Mouse (Mus musculus): ENCODE measurements around the gene Olfr1262. TPM values are rescaled to one million over a fixed set of nuclear protein-coding genes. Genes with fewer than 3 reads are reported as not detected.

The Olfr1262 gene
- polyA plus RNA-seq (2017; shearing (Covaris generic)): not detected

DNA sequence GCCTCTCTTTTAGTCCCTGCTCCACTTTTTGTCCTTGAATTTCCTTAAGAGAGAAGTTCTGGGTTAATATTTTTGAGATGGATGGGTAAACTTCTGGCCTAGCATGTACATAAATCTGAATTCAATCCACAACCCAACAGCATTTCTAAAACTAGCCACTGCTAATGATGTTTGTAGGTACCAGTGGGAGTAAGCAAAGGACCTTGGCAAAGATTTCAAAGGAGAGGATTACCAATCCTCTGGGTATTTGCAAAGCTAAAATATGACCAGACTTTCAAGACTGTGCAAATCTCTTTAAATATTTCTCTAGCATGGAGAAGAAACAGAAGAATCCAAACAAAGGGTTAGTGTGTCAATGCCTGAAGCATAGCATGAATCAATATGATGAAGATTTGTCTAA, at the start of gene Olfr1262:
Olfr1262 (plus strand) TSS at position 301 of the 400 bp plus-strand sequence.

DNA sequence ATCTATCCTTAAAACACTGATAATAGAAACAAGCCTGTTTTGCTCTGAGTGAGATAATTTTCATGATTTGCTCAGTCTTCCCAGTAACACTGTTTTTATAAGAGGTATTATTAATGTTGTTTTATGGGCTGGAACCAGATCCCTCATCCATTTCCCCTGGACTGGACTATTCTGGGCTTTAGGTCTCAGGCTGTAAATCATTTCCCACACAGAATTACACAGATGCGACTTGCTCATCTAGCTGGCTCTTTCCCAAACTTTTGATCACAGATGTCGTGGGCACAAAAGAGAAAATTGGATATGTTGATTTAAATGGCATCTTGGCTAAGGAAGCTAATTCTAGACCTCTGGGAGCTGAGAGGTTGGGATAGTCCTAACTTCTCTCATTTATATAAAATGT, 25.8 kb upstream of the Olfr1262 start, which contains the start of gene Olfr1260:
Olfr1260 (plus strand) TSS at position 157 of the 400 bp plus-strand sequence.

DNA sequence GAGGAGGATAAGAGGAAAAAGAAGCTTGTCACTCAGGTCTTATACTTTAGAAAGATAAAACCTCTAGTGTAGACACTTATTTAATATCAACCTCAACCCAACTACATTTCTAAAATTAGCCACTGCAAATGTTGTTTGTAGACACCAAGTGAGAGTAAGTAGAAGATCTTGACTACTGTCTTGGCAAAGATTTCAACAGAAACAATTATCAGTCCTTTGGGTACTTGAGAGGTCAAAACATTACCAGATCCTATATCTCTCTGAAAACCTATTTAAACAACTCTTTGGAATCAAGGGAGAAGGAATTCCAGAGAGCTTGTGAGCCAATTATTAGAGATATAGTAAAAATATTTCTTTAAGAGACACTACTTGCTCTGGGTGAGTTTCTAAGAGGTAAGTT, 9.0 kb upstream of the Olfr1262 start, which contains the start of gene Olfr1261:
Olfr1261 (plus strand) TSS at position 301 of the 400 bp plus-strand sequence.

DNA sequence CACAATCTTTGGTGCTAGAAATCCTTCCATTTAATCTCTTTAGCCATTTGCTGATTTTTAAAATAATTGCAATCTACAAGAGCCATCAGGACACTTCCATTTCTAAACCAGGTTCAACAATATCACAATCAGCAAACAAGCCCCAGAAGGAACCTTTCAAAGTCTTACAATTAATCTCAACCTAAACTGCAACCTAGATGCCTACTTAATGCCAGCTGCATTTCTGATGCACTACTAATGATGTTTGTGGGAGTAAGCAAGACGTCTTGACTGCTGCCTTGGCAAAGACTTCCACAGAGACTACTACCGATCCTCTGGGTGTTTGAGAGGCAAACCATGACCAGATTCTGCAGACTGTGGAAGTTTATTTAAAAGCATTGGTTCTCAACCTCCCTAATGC, 11.9 kb downstream of the Olfr1262 start, which contains the start of gene Olfr1263:
Olfr1263 (plus strand) TSS at position 301 of the 400 bp plus-strand sequence.

DNA sequence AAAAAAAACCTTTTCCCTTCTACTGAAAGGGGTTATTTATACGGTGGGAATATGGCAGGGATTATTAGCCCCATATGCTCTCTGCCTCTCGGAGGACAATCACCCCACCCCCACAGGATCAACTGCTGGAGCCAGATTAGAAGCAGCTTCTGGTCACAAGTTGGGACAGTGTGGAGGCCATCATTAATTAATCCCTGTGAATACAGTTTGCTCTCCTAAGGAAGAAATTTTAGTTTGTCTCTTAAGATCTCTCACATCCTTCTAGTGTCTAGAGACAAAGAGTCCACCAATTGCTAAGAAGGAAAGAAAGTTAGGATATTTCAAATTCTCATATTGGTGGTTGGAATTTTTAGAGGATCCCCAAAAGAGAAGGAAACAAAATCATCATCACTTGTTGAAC, 25.5 kb downstream of the Olfr1262 start, which contains the start of gene Olfr1264:
Olfr1264 (minus strand) TSS at position 101 of the 400 bp plus-strand sequence.

DNA sequence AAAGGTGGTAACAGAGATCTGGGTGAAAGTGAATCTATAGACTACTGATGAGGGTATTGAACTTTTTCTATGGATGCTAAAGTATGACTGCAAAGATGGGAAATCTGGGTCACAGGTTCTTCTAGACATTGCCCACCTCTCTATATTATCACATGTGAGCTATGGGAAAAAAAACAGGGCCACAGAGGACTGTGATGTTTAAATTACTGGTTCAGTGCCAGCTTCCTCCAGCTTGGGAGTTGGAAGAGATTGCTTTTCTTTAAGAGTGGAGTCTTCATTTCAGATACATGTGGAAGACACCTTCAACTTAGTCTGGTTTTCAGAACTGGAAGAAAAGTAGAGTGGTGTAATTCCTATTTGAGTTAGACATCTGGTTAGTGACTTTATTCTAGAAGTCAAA, 35.1 kb downstream of the Olfr1262 start, which contains the start of gene Olfr1265:
Olfr1265 (plus strand) TSS at position 301 of the 400 bp plus-strand sequence.

Other genes with a start within 250 kb of the Olfr1262 start
- not detected for gene Olfr1253, start 243.1 kb upstream of the Olfr1262 start, polyA plus RNA-seq (2017; shearing (Covaris generic))
- not detected for gene Olfr1254, start 206.5 kb upstream of the Olfr1262 start, polyA plus RNA-seq (2017; shearing (Covaris generic))
- gene Olfr1255, start 188.1 kb upstream of the Olfr1262 start, polyA plus RNA-seq (2017; shearing (Covaris generic)): not detected
- gene Olfr1256, start 158.6 kb upstream of the Olfr1262 start, polyA plus RNA-seq (2017; shearing (Covaris generic)): not detected
- gene Olfr48, start 151.9 kb upstream of the Olfr1262 start, polyA plus RNA-seq (2017; shearing (Covaris generic)): not detected
- not detected for gene Olfr1257, start 121.7 kb upstream of the Olfr1262 start, polyA plus RNA-seq (2017; shearing (Covaris generic))
- gene Olfr1258, start 72.8 kb upstream of the Olfr1262 start, polyA plus RNA-seq (2017; shearing (Covaris generic)): 0.04 TPM
- not detected for gene Olfr1259, start 51.5 kb upstream of the Olfr1262 start, polyA plus RNA-seq (2017; shearing (Covaris generic))
- gene Olfr1260, start 25.8 kb upstream of the Olfr1262 start, polyA plus RNA-seq (2017; shearing (Covaris generic)): not detected
- gene Olfr1261, start 8.9 kb upstream of the Olfr1262 start, polyA plus RNA-seq (2017; shearing (Covaris generic)): not detected
- gene Olfr1263, start 12.0 kb downstream of the Olfr1262 start, polyA plus RNA-seq (2017; shearing (Covaris generic)): not detected
- gene Olfr1264, start 25.4 kb downstream of the Olfr1262 start, polyA plus RNA-seq (2017; shearing (Covaris generic)): not detected
- not detected for gene Olfr1265, start 35.2 kb downstream of the Olfr1262 start, polyA plus RNA-seq (2017; shearing (Covaris generic))
- not detected for gene Olfr140, start 63.4 kb downstream of the Olfr1262 start, polyA plus RNA-seq (2017; shearing (Covaris generic))
- gene Olfr1269, start 121.3 kb downstream of the Olfr1262 start, polyA plus RNA-seq (2017; shearing (Covaris generic)): not detected
- gene Olfr32, start 142.2 kb downstream of the Olfr1262 start, polyA plus RNA-seq (2017; shearing (Covaris generic)): not detected
- gene Olfr1270, start 152.9 kb downstream of the Olfr1262 start, polyA plus RNA-seq (2017; shearing (Covaris generic)): not detected
- not detected for gene Olfr1506, start 224.3 kb downstream of the Olfr1262 start, polyA plus RNA-seq (2017; shearing (Covaris generic))